8 mouse cellular contexts compared by ENCODE assay signal in genomic region chr3:21991681-21992152, GRCm38 (mm10).
DNase-seq lines count a peak whose midpoint lies in the region; ATAC-seq lines count a peak whose summit lies in the region.

No protein-coding gene starts in this region.

- peak; percentile 75 to 79 for ATAC-seq in hematopoietic stem cell, adult 5-6 weeks (replicated peaks in 1 of 2; ENCODE audit: insufficient read depth in 1 of 2, low FRiP score in 2 of 2, low TSS enrichment in 1 of 2, low read depth in 1 of 2, poor library complexity in 2 of 2, severe bottlenecking in 2 of 2)
- ATAC-seq in megakaryocyte progenitor cell, adult 5-6 weeks (replicated peaks; ENCODE audit: poor library complexity): peak; percentile 48

- peak; percentile 57 to 64 for DNase-seq in spleen, adult 18-20 months
- no peak for DNase-seq in spleen, adult 12 weeks (ENCODE audit: low spot score)
- DNase-seq in thymus, postnatal 36 days: peak; percentile 57 to 58
- DNase-seq in ovary, postnatal 10 days (ENCODE audit: low spot score): no peak
- no peak for DNase-seq in left cerebral cortex, adult 9 months (ENCODE audit: low spot score in 2 of 2)
- DNase-seq in layer of hippocampus, adult 18-20 months (ENCODE audit: low spot score in 2 of 2): no peak

Comparison
In these comparisons a context has a peak if more than half of its experiments do, and no peak if none do; other contexts are left out.
1. DNase-seq: peak in spleen, adult 18-20 months (2 of 2) and thymus, postnatal 36 days (2 of 2); none in spleen, adult 12 weeks (single experiment), ovary, postnatal 10 days (single experiment), left cerebral cortex, adult 9 months (0 of 2) and layer of hippocampus, adult 18-20 months (0 of 2).